Mouse (Mus musculus) midbrain, embryonic 11.5 days (tissue): ENCODE results near the gene Tenm4. TPM values are rescaled to one million over a fixed set of nuclear protein-coding genes. Genes with fewer than 3 reads are reported as not detected.

Experiments
- ATAC-seq: fragments of 200-750 bp; cut with Nextera tagmentation; 2 replicates; pipeline ENCODE4 v1.8.0; 2017; ENCODE audit warnings: moderate TSS enrichment, moderate library complexity; ENCODE audit not compliant: low FRiP score
- DNase-seq: peaks from one replicate; pipeline ENCODE4 v3.0.0; 2015; ENCODE audit warnings: low spot score; ENCODE audit errors: missing footprints
- H3K27ac ChIP-seq: fragments of 300-500 bp; sonication (generic); 2 replicates; pipeline ENCODE4 v1.5.1; 2014; ENCODE audit warnings: low read depth, low read length
- H3K27me3 ChIP-seq: fragments of 300-500 bp; sonication (generic); 2 replicates; pipeline ENCODE4 v1.6.1; 2014; ENCODE audit warnings: mild to moderate bottlenecking, low read length, moderate library complexity, mixed read lengths; ENCODE audit not compliant: control insufficient read depth, insufficient read depth
- H3K36me3 ChIP-seq: fragments of 300-500 bp; sonication (generic); 2 replicates; pipeline ENCODE4 v1.6.1; 2014; ENCODE audit warnings: mild to moderate bottlenecking, low read length, moderate library complexity, mixed read lengths; ENCODE audit not compliant: control insufficient read depth, insufficient read depth
- H3K4me1 ChIP-seq: fragments of 300-500 bp; sonication (generic); 2 replicates; pipeline ENCODE4 v1.6.1; 2014; ENCODE audit warnings: low read length; ENCODE audit not compliant: control insufficient read depth, insufficient read depth
- H3K4me2 ChIP-seq: fragments of 300-500 bp; sonication (generic); 2 replicates; pipeline ENCODE4 v1.6.1; 2014; ENCODE audit warnings: mild to moderate bottlenecking, moderate library complexity
- H3K4me3 ChIP-seq: fragments of 300-500 bp; sonication (generic); 2 replicates; pipeline ENCODE4 v1.5.1; 2014; ENCODE audit warnings: low read depth, low read length
- H3K9ac ChIP-seq: fragments of 300-500 bp; sonication (generic); 2 replicates; pipeline ENCODE4 v1.6.1; 2014; ENCODE audit warnings: low read length
- H3K9me3 ChIP-seq: fragments of 300-500 bp; sonication (generic); 2 replicates; pipeline ENCODE4 v1.6.1; 2016; ENCODE audit warnings: low read length; ENCODE audit not compliant: control insufficient read depth
- WGBS: fragments of 180-500 bp; shearing (Covaris S2); extraction: QIAGEN DNeasy Blood & Tissue Kit; methylation state at CpG from one replicate; pipeline ENCODE4 v1.1.7; 2014; 5-methylcytosine and 5-hydroxymethylcytosine counted together
- polyA plus RNA-seq: library from polyadenylated mRNA; unstranded; fragments of >200 nt; fragmentation: Nextera tagmentation; extraction: Ambion mirVana; gene quantifications from 2 replicates; pipeline ENCODE4 v1.2.1, GENCODE M21; 2014

The Tenm4 gene
- polyA plus RNA-seq, 1 experiment from 2014 or later = 24.8 TPM

- WGBS = 48% methylated on average over 6 of the region's 6 CpGs
- Histone ChIP-seq H3K27me3 (no peaks in the 10 kb centered on the region), H3K9ac (no peak overlapping the region), H3K4me2 (no peak overlapping the region), H3K27ac (no peak overlapping the region), H3K4me3 (no peak overlapping the region), H3K36me3 (no peaks in the 10 kb centered on the region), H3K4me1 (peaks cover 13% of the 10 kb centered on the region), H3K9me3 (no peaks in the 10 kb centered on the region)
- DNase-seq = no peak
- ATAC-seq = peak; percentile 23; the same call in 1 of the 2 replicates
These were observed 649.3 kb downstream of the Tenm4 start for GRCm38 (mm10) chr7:96820343-96820742.

GRCm38 (mm10) chr7:96826101-96826500 is 655.1 kb downstream of the Tenm4 start:
- ATAC-seq (no peak), DNase-seq (no peak)
- H3K9ac ChIP-seq = no peak overlapping the region
- H3K9me3 ChIP-seq = no peaks in the 10 kb centered on the region
- H3K27me3 ChIP-seq = no peaks in the 10 kb centered on the region
- peaks cover 2% of the 10 kb centered on the region; the same call in 1 of the 2 replicates for H3K36me3 ChIP-seq
- 94% methylated on average over 6 of the region's 6 CpGs for WGBS
- H3K4me2 ChIP-seq = no peak overlapping the region
- no peaks in the 10 kb centered on the region for H3K4me1 ChIP-seq
- no peak overlapping the region for H3K4me3 ChIP-seq
- no peak overlapping the region for H3K27ac ChIP-seq

- H3K9me3 ChIP-seq = no peaks in the 10 kb centered on the region
- H3K27ac ChIP-seq = no peak overlapping the region
- no peaks in the 10 kb centered on the region for H3K27me3 ChIP-seq
- no peaks in the 10 kb centered on the region for H3K4me1 ChIP-seq
- H3K4me2 ChIP-seq = no peak overlapping the region
- H3K9ac ChIP-seq = no peak overlapping the region
- no peak for ATAC-seq
- H3K4me3 ChIP-seq = no peak overlapping the region
- DNase-seq = no peak
- H3K36me3 ChIP-seq = peaks cover 2% of the 10 kb centered on the region; the same call in 1 of the 2 replicates
- 95% methylated on average over 6 of the region's 6 CpGs for WGBS
These were observed 655.6 kb downstream of the Tenm4 start for GRCm38 (mm10) chr7:96826672-96827071.

GRCm38 (mm10) chr7:96832551-96832950 is 661.5 kb downstream of the Tenm4 start:
- no peak overlapping the region for H3K4me3 ChIP-seq
- no peaks in the 10 kb centered on the region for H3K9me3 ChIP-seq
- H3K9ac ChIP-seq = no peak overlapping the region
- ATAC-seq (no peak), DNase-seq (no peak)
- WGBS = 76% methylated on average over 9 of the region's 9 CpGs
- no peak overlapping the region for H3K4me2 ChIP-seq
- H3K27me3 ChIP-seq = no peaks in the 10 kb centered on the region
- H3K27ac ChIP-seq = no peak overlapping the region
- H3K4me1 ChIP-seq = no peaks in the 10 kb centered on the region; the same call in 1 of the 2 replicates
- peaks cover 2% of the 10 kb centered on the region; the same call in 1 of the 2 replicates for H3K36me3 ChIP-seq

- Histone ChIP-seq H3K9me3 (no peaks in the 10 kb centered on the region), H3K27me3 (no peaks in the 10 kb centered on the region), H3K27ac (no peak overlapping the region), H3K4me2 (no peak overlapping the region), H3K4me3 (no peak overlapping the region), H3K36me3 (no peaks in the 10 kb centered on the region), H3K4me1 (no peaks in the 10 kb centered on the region; the same call in 1 of the 2 replicates), H3K9ac (no peak overlapping the region)
- DNase-seq (no peak), ATAC-seq (no peak)
- 73% methylated on average over 3 of the region's 3 CpGs for WGBS
These were observed 662.0 kb downstream of the Tenm4 start for GRCm38 (mm10) chr7:96833012-96833411.

- Histone ChIP-seq H3K9ac (no peak overlapping the region), H3K27me3 (no peaks in the 10 kb centered on the region), H3K36me3 (no peaks in the 10 kb centered on the region), H3K4me3 (no peak overlapping the region), H3K4me1 (no peaks in the 10 kb centered on the region; the same call in 1 of the 2 replicates), H3K4me2 (no peak overlapping the region), H3K27ac (no peak overlapping the region), H3K9me3 (no peaks in the 10 kb centered on the region)
- no peak for DNase-seq
- ATAC-seq = no peak
- WGBS = 77% methylated on average over 6 of the region's 6 CpGs
These were observed 663.7 kb downstream of the Tenm4 start for GRCm38 (mm10) chr7:96834681-96835289.

- ATAC-seq = no peak
- no peaks in the 10 kb centered on the region for H3K36me3 ChIP-seq
- no peak for DNase-seq
- no peak overlapping the region for H3K4me3 ChIP-seq
- no peaks in the 10 kb centered on the region for H3K27me3 ChIP-seq
- H3K9me3 ChIP-seq = no peaks in the 10 kb centered on the region
- H3K4me1 ChIP-seq = no peaks in the 10 kb centered on the region; the same call in 1 of the 2 replicates
- no peak overlapping the region for H3K27ac ChIP-seq
- H3K9ac ChIP-seq = no peak overlapping the region
- 83% methylated on average over 2 of the region's 2 CpGs for WGBS
- no peak overlapping the region for H3K4me2 ChIP-seq
These were observed 664.3 kb downstream of the Tenm4 start for GRCm38 (mm10) chr7:96835313-96835712.

GRCm38 (mm10) chr7:96838271-96838841 is 667.3 kb downstream of the Tenm4 start:
- H3K36me3 ChIP-seq = no peaks in the 10 kb centered on the region

GRCm38 (mm10) chr7:96838926-96839325 is 667.9 kb downstream of the Tenm4 start:
- Histone ChIP-seq H3K9me3 (no peaks in the 10 kb centered on the region), H3K4me1 (peaks cover 7% of the 10 kb centered on the region), H3K27me3 (no peaks in the 10 kb centered on the region), H3K4me3 (no peak overlapping the region), H3K36me3 (no peaks in the 10 kb centered on the region), H3K9ac (no peak overlapping the region), H3K4me2 (no peak overlapping the region), H3K27ac (no peak overlapping the region)
- WGBS = 94% methylated on average over 4 of the region's 4 CpGs
- no peak for ATAC-seq
- no peak for DNase-seq

More at GRCm38 (mm10) chr7:96838271-96838841, 667.3 kb downstream of the Tenm4 start:
- DNase-seq (no peak), ATAC-seq (0 out of 2 replicates have a peak, but pooled peaks have one; percentile 43)
- 74% methylated on average over 8 of the region's 8 CpGs for WGBS
- Histone ChIP-seq H3K27me3 (no peaks in the 10 kb centered on the region), H3K27ac (no peak overlapping the region), H3K9me3 (no peaks in the 10 kb centered on the region), H3K9ac (no peak overlapping the region), H3K4me2 (no peak overlapping the region), H3K4me3 (no peak overlapping the region), H3K4me1 (peaks cover 7% of the 10 kb centered on the region)
